Mouse (Mus musculus) CD4-positive naive resting alpha-beta T cell, adult 57 days (primary cell): ENCODE data around the gene Rnf8. TPM values are rescaled to one million over a fixed set of nuclear protein-coding genes. Genes with fewer than 3 reads are reported as not detected.

Experiments
- total RNA-seq: library from RNA; stranded (reverse); gene quantifications from one replicate; pipeline ENCODE4 v1.2.4, GENCODE M21; 2023

The Rnf8 gene
- total RNA-seq = 55.4 TPM

DNA sequence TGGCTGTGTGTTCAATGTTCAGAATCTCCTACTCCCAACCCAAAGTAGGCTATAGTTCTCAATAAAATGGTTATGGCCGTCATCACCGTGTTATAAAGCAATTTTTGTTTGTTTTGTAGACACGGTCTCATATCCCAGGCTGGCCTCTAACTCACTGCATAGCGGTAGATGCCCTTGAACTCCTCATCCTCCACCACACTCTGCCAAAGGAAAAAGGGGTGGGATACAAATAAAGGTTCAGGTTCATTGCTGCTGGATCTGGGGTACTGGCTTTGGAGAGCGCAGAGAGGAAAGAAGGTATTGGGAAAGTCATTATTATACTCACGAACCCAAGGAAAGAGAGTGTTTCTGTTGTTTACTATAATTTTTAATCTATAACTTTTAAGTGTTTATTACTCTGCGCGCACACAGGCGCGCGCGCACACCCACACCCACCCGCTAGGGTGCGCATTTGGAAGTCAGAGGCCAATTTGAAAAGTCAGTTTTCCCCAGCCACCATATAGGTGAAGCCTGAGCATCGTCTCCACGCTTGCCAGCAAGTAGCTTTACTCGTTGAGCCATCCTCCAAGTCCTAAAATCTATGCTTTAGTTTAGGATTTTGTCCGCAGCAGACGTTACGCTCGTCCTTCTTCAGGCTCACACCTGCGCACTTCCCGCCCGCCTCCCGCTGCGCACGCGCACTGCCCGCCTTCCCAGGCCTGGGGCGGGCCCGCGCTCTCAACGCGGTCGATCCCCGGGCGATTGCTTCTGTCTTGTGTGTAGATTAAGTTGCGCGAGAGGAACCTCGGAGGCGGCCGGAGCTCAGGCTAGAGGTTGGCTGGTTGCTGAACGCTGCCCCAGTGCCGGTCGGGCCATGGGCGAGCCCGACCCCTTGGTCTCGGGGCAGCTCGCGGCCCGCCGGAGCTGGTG is at the start of gene Rnf8, which contains the start of gene Gm28043:
TSS of gene Rnf8 (plus strand) at position 676 of the 909 bp plus-strand sequence.
TSS of gene Gm28043 (plus strand) at position 762 of the 909 bp plus-strand sequence.

DNA sequence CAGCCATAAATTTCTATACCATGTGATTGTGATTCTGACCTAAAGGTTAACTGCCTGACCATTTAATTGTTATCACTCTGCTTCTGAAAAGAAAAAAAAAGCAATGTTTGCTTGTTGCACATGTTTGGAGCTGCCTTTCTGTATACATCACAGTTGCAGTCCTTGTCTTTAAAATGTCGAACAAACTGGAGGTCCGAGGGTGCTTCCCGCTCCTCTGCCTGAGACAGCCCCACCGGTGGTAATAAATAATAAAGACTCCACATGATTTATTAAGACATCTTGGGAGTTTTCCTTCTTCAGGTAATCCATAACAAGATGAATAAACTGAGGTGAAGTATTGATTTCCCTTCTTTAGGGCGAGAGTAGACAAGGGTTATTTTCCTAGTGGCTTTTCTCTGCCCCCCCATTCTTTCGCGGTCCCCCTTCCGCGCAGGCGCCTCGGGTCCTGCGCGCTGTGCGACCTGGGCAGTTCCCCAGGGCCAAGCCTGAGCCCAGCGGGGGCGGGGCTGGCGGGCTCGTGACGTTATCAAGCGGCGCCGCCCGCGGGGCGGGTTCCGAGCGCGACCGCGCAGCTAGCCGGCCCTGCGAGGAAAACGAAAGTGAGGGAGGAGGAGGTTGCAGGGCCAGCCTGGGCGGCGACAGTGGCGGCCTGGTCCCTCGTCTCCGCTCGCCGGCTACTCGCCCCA is 45.6 kb downstream of the Rnf8 start, which contains the start of gene Cmtr1:
TSS of gene Cmtr1 (plus strand) at position 520 of the 686 bp plus-strand sequence.

Other genes with a start within 250 kb of the Rnf8 start
- gene Pim1, start 124.0 kb upstream of the Rnf8 start, total RNA-seq = 484 TPM
- gene Gm17657, start 65.2 kb upstream of the Rnf8 start, total RNA-seq = not detected
- gene Tbc1d22b, start 65.0 kb upstream of the Rnf8 start, total RNA-seq = 53.5 TPM
- not detected for gene Tmem217, start 62.4 kb upstream of the Rnf8 start, total RNA-seq
- gene Gm28043, start 86 bp downstream of the Rnf8 start, total RNA-seq = 8.6 TPM
- gene Cmtr1, start 45.8 kb downstream of the Rnf8 start, total RNA-seq = 102 TPM
- 10.3 TPM for gene Ccdc167, start 102.3 kb downstream of the Rnf8 start, total RNA-seq